Mouse (Mus musculus) heart, postnatal 0 days (tissue): Measurements from ENCODE around the gene Cep135.

Source experiments
- CTCF ChIP-seq: IDR thresholded peaks from 2 replicates; pipeline ENCODE4 v1.5.1; 2016; ENCODE audit warnings: antibody characterized with exemption, control low read depth, low read depth
- EP300 ChIP-seq: IDR thresholded peaks from 2 replicates; pipeline ENCODE4 v1.6.1; 2016; ENCODE audit warnings: antibody characterized with exemption, low read depth

- no peak for TF ChIP-seq CTCF
- TF ChIP-seq EP300: no peak
Measured at GRCm38 (mm10) chr5:76615276-76615675, 26.8 kb downstream of the Cep135 start.
